Mouse (Mus musculus) C2C12 (cell line): ENCODE data around the gene 2810004N23Rik.

Source experiments
- CTCF ChIP-seq: IDR thresholded peaks from one replicate; pipeline ENCODE4 v1.5.1; 2011; ENCODE audit not compliant: control insufficient read depth, insufficient read depth, insufficient read length
- MAX ChIP-seq: IDR thresholded peaks from one replicate; pipeline ENCODE4 v1.6.1; 2011; ENCODE audit warnings: mild to moderate bottlenecking, control low read depth
- MYOG ChIP-seq: IDR thresholded peaks from one replicate; pipeline ENCODE4 v1.6.1; 2011; ENCODE audit not compliant: control insufficient read depth, insufficient read length; ENCODE audit errors: extremely low read depth
- USF1 ChIP-seq: IDR thresholded peaks from one replicate; pipeline ENCODE4 v1.6.1; 2011; ENCODE audit warnings: low read depth, mild to moderate bottlenecking, control low read depth, moderate library complexity

GRCm38 (mm10) chr8:124809419-124809818, 53.5 kb downstream of the 2810004N23Rik start:
- TF ChIP-seq CTCF, result no peak
- TF ChIP-seq MYOG, result no peak
- no peak for TF ChIP-seq MAX
- TF ChIP-seq USF1, result no peak
